Mouse (Mus musculus) embryonic facial prominence, embryonic 14.5 days (tissue): ENCODE measurements at regions not wholly inside any gene's neighbourhood (a gene's known extent, or its start where the extent isn't known, plus 50 kb on each side); places are given as distances from the start of the nearest gene placed in this dataset.
A peak's percentile ranks its signal among the peaks of the same experiment; 100 is the strongest.

ENCODE experiments used
- ATAC-seq: fragments of 200-750 bp; cut with Nextera tagmentation; 2 replicates; pipeline ENCODE4 v1.8.0; 2017; ENCODE audit warnings: low read depth, moderate number of reproducible peaks, moderate TSS enrichment
- DNase-seq: peaks from one replicate; pipeline ENCODE4 v3.0.0-alpha.2; 2015; ENCODE audit warnings: low spot score
- H3K27ac ChIP-seq: fragments of 300-500 bp; sonication (generic); replicated peaks from 2 replicates; pipeline ENCODE4 v1.5.1; 2014; ENCODE audit warnings: low read depth, mild to moderate bottlenecking, low read length, moderate library complexity
- H3K27me3 ChIP-seq: fragments of 300-500 bp; sonication (generic); replicated peaks from 2 replicates; pipeline ENCODE4 v1.6.1; 2014; ENCODE audit warnings: low read length; ENCODE audit not compliant: control insufficient read depth, insufficient read depth
- H3K36me3 ChIP-seq: fragments of 300-500 bp; sonication (generic); 2 replicates; pipeline ENCODE4 v1.6.1; 2014; ENCODE audit warnings: low read length, mixed read lengths; ENCODE audit not compliant: control insufficient read depth, insufficient read depth
- H3K4me1 ChIP-seq: fragments of 300-500 bp; sonication (generic); 2 replicates; pipeline ENCODE4 v1.6.1; 2014; ENCODE audit warnings: antibody characterized with exemption, low read length; ENCODE audit not compliant: control insufficient read depth, insufficient read depth
- H3K4me2 ChIP-seq: fragments of 300-500 bp; sonication (generic); 2 replicates; pipeline ENCODE4 v1.6.1; 2014; ENCODE audit warnings: low read depth, mild to moderate bottlenecking, low read length, moderate library complexity, mixed read lengths
- H3K4me3 ChIP-seq: fragments of 300-500 bp; sonication (generic); 2 replicates; pipeline ENCODE4 v1.5.1; 2014; ENCODE audit warnings: low read depth, mild to moderate bottlenecking, low read length
- H3K9ac ChIP-seq: fragments of 300-500 bp; sonication (generic); 2 replicates; pipeline ENCODE4 v1.6.1; 2014; ENCODE audit warnings: low read depth, mild to moderate bottlenecking, low read length, moderate library complexity, mixed read lengths
- H3K9me3 ChIP-seq: fragments of 300-500 bp; sonication (generic); 2 replicates; pipeline ENCODE4 v1.6.1; 2016; ENCODE audit warnings: low read length; ENCODE audit not compliant: control insufficient read depth
- WGBS: fragments of 180-500 bp; shearing (Covaris S2); extraction: QIAGEN DNeasy Blood & Tissue Kit; methylation state at CpG from one replicate; pipeline ENCODE4 v1.1.7; 2014; 5-methylcytosine and 5-hydroxymethylcytosine counted together

GRCm38 (mm10) chr2:74123360-74124074, 212.4 kb upstream of the Atp5g3 start:
- no peak overlapping the region for H3K27ac ChIP-seq
- ATAC-seq: no peak
- H3K4me3 ChIP-seq: no peak overlapping the region
- DNase-seq: peak; percentile 22
- no peaks in the 10 kb centered on the region for H3K9me3 ChIP-seq
- H3K4me1 ChIP-seq: no peaks in the 10 kb centered on the region; the same call in 1 of the 2 replicates
- no peak overlapping the region for H3K9ac ChIP-seq
- no peak overlapping the region for H3K4me2 ChIP-seq
- WGBS: 43% methylated on average over 6 of the region's 6 CpGs
- H3K36me3 ChIP-seq: no peaks in the 10 kb centered on the region
- no peaks in the 10 kb centered on the region for H3K27me3 ChIP-seq

GRCm38 (mm10) chr2:74122937-74123336, 211.8 kb upstream of the Atp5g3 start:
- no peaks in the 10 kb centered on the region for H3K27me3 ChIP-seq
- no peak overlapping the region for H3K4me2 ChIP-seq
- no peak overlapping the region for H3K27ac ChIP-seq
- H3K9me3 ChIP-seq: no peaks in the 10 kb centered on the region
- no peak overlapping the region for H3K4me3 ChIP-seq
- no peaks in the 10 kb centered on the region for H3K4me1 ChIP-seq
- no peak overlapping the region for H3K9ac ChIP-seq
- H3K36me3 ChIP-seq: no peaks in the 10 kb centered on the region
- DNase-seq (no peak), ATAC-seq (no peak)
- WGBS: 57% methylated on average over 2 of the region's 2 CpGs

GRCm38 (mm10) chr2:74120051-74120450, 208.9 kb upstream of the Atp5g3 start:
- H3K36me3 ChIP-seq: no peaks in the 10 kb centered on the region
- peak; percentile 20 for DNase-seq
- no peak overlapping the region for H3K27ac ChIP-seq
- no peaks in the 10 kb centered on the region for H3K27me3 ChIP-seq
- H3K9ac ChIP-seq: no peak overlapping the region
- no peak overlapping the region for H3K4me2 ChIP-seq
- WGBS: 39% methylated on average over 10 of the region's 10 CpGs
- no peak for ATAC-seq
- no peaks in the 10 kb centered on the region for H3K9me3 ChIP-seq
- no peaks in the 10 kb centered on the region for H3K4me1 ChIP-seq
- H3K4me3 ChIP-seq: no peak overlapping the region

GRCm38 (mm10) chr2:74119167-74119937, 208.2 kb upstream of the Atp5g3 start:
- H3K4me2 ChIP-seq: no peak overlapping the region
- no peak overlapping the region for H3K27ac ChIP-seq
- DNase-seq (no peak), ATAC-seq (no peak)
- H3K4me3 ChIP-seq: no peak overlapping the region
- H3K9ac ChIP-seq: no peak overlapping the region
- no peaks in the 10 kb centered on the region for H3K4me1 ChIP-seq
- H3K36me3 ChIP-seq: no peaks in the 10 kb centered on the region
- no peaks in the 10 kb centered on the region for H3K9me3 ChIP-seq
- WGBS: 54% methylated on average over 17 of the region's 17 CpGs
- no peaks in the 10 kb centered on the region for H3K27me3 ChIP-seq

GRCm38 (mm10) chr2:74106472-74106871, 195.3 kb upstream of the Atp5g3 start:
- Histone ChIP-seq H3K9me3 (no peaks in the 10 kb centered on the region), H3K36me3 (no peaks in the 10 kb centered on the region), H3K9ac (no peak overlapping the region), H3K27ac (no peak overlapping the region), H3K4me1 (no peaks in the 10 kb centered on the region), H3K27me3 (no peaks in the 10 kb centered on the region), H3K4me2 (no peak overlapping the region), H3K4me3 (no peak overlapping the region)
- ATAC-seq (no peak), DNase-seq (no peak)
- WGBS: 80% methylated on average over 4 of the region's 4 CpGs

- no peak for ATAC-seq
- Histone ChIP-seq H3K9ac (no peak overlapping the region), H3K9me3 (no peaks in the 10 kb centered on the region), H3K27ac (0 out of 2 replicates have a peak overlapping the region, but pooled peaks have one; percentile 10), H3K4me2 (no peak overlapping the region), H3K27me3 (no peaks in the 10 kb centered on the region), H3K4me3 (no peak overlapping the region), H3K36me3 (no peaks in the 10 kb centered on the region), H3K4me1 (peaks cover 10% of the 10 kb centered on the region)
- 84% methylated on average over 9 of the region's 9 CpGs for WGBS
- DNase-seq: no peak
These were observed 188.7 kb upstream of the Atp5g3 start for GRCm38 (mm10) chr2:74099671-74100372.

- Histone ChIP-seq H3K9ac (no peak overlapping the region), H3K27me3 (no peaks in the 10 kb centered on the region), H3K4me2 (no peak overlapping the region), H3K4me3 (no peak overlapping the region), H3K4me1 (peaks cover 10% of the 10 kb centered on the region), H3K27ac (no peak overlapping the region), H3K9me3 (no peaks in the 10 kb centered on the region), H3K36me3 (no peaks in the 10 kb centered on the region)
- 64% methylated on average over 2 of the region's 2 CpGs for WGBS
- DNase-seq: no peak
- no peak for ATAC-seq
These were observed 185.7 kb upstream of the Atp5g3 start for GRCm38 (mm10) chr2:74096809-74097208.

- WGBS: 83% methylated on average over 7 of the region's 7 CpGs
- no peak overlapping the region for H3K4me2 ChIP-seq
- DNase-seq: no peak
These were observed 182.4 kb upstream of the Atp5g3 start for GRCm38 (mm10) chr2:74093494-74093893.

More at GRCm38 (mm10) chr2:74093494-74093893, 182.4 kb upstream of the Atp5g3 start:
- no peaks in the 10 kb centered on the region for H3K36me3 ChIP-seq
- H3K4me3 ChIP-seq: no peak overlapping the region
- H3K27ac ChIP-seq: no peak overlapping the region
- no peak overlapping the region for H3K9ac ChIP-seq
- H3K27me3 ChIP-seq: no peaks in the 10 kb centered on the region
- no peaks in the 10 kb centered on the region for H3K9me3 ChIP-seq
- ATAC-seq: no peak
- H3K4me1 ChIP-seq: no peaks in the 10 kb centered on the region; the same call in 1 of the 2 replicates
